Mouse (Mus musculus) activated CD4-positive, CD25-positive, alpha-beta regulatory T cell (primary cell): Measurements from ENCODE around the gene Cdk4. TPM values are rescaled to one million over a fixed set of nuclear protein-coding genes. Genes with fewer than 3 reads are reported as not detected.

ENCODE experiments used
- polyA plus RNA-seq, 2 experiments: library from polyadenylated mRNA; unstranded; fragments of 100-300 nt; shearing (Covaris generic); gene quantifications; one replicate each; pipeline ENCODE4 v1.2.1; 2017

Cdk4 gene
- polyA plus RNA-seq, result 100 to 1,000 TPM; 274 to 361 TPM

DNA sequence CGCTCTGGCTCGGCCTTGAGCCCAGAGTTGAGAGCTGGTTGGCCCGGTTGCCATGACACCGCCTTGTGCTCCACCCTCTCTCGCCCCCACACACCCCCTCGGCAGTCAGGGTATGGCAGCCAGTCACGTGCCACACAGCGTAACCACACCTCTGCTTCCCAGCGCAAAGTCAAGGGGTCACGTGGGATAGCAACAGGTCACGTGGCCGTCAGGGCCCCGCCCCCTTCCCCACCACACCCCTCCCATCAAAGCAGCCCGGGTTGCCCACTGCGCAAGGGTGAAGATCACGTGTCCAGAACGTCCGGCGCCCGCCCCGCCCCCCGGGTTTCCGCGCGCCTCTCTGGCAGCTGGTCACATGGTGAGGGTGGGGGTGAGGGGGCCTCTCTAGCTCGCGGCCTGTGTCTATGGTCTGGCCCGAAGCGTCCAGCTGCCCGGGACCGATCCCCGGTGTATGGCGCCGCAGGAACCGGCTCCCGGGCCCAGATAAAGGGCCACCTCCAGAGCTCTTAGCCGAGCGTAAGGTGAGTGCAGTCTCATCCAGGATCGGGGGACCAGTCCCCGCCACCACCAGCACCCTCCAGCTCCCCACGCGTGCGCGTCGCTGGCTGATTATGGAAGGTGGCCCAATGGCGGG lies at the start of gene Cdk4:
Cdk4 (plus strand) TSS at position 296 of the 634 bp plus-strand sequence.

DNA sequence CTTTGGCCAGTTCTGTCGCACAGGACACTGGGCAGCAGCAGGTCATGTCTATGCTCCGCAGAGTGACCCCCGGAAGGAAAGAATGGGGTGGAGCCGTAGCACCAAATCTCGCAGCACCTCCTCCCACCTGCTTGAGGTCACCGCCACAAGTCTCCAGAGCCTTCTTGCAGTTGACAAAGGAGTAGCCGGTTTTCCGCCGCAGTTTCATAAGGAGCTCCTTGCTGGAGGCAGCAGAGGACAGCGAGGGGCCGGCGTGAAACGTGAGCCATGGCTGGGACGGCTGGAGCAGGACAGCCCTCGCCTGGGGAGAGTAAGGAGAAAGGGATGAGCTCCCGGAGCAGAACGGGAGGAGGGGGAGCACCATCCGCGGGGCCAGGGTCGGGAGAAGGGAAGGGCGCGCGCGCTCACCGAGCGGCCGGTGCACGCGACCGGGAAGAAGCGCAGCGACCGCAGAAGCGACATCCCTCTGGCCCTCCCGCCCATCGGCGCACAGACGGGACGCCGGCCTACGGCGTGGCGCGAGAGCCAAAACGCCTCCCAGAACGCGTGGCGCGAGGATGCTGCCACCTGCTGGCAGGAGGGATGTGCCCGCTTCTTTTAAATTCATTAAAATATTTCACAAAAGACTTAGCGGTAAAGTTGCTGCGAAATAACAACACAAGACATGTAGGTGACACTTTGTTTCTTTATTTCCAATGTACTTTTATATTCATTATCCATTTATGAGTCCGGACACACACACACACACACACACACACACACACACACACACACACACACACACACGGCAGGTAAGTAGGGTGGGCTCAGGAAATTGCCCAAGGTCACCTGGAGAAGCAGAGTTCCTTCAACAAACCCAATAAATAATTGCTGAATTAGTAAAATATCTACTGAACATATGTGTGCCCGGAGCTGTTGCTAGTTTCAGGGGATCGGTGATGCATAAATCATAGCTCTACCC lies 32.7 kb upstream of the Cdk4 start, which contains the start of gene Tsfm:
Tsfm (minus strand) TSS at position 505 of the 961 bp plus-strand sequence.

DNA sequence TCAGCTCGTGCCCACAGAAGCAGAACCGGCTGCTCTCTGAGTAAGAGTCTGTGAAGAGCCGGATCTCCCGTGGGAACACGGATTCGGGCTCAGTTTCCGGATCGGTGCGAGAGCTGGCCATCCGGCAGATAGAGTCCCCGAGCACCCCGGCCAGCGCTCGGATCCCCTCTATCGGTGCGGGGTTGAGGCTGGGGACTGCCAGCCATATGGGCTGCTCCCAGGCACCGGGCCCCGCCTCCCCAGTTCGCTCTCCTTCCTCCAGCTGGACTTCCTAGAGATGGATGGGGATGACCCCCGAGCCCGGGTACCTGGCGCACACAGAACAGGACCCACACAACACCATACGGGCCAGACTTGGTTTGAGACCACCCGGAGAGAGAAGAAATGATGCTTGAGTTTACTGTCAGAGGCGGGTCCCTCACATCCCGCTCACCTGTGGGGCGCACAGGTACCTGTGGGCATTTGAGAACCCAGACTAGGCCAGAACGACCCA lies 22.0 kb upstream of the Cdk4 start, which contains the start of the genes Mettl1 and Eef1akmt3:
Mettl1 (plus strand) TSS at position 141 of the 493 bp plus-strand sequence.
Eef1akmt3 (minus strand) TSS at position 240 of the 493 bp plus-strand sequence.

DNA sequence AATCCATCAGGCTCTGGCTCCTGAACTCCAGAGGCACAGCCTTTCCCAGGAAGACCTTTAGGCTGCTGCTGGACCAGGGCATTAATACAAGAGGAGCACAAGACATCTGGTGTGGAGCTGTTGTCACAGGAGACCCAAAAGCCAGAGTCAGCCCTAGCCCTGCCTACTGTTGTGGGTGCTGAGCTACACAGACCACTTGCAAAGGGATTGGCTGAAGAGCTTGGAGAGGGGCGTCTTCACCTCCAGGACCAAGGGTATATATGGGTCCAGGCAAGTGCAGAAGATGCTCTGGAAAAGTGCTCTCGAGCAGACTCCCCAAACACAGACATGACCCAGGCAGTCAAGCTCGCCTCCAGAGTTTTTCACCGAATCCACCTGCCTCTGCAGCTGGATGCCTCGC lies 15.4 kb upstream of the Cdk4 start, which contains the start of gene Cyp27b1:
Cyp27b1 (plus strand) TSS at position 297 of the 400 bp plus-strand sequence.

DNA sequence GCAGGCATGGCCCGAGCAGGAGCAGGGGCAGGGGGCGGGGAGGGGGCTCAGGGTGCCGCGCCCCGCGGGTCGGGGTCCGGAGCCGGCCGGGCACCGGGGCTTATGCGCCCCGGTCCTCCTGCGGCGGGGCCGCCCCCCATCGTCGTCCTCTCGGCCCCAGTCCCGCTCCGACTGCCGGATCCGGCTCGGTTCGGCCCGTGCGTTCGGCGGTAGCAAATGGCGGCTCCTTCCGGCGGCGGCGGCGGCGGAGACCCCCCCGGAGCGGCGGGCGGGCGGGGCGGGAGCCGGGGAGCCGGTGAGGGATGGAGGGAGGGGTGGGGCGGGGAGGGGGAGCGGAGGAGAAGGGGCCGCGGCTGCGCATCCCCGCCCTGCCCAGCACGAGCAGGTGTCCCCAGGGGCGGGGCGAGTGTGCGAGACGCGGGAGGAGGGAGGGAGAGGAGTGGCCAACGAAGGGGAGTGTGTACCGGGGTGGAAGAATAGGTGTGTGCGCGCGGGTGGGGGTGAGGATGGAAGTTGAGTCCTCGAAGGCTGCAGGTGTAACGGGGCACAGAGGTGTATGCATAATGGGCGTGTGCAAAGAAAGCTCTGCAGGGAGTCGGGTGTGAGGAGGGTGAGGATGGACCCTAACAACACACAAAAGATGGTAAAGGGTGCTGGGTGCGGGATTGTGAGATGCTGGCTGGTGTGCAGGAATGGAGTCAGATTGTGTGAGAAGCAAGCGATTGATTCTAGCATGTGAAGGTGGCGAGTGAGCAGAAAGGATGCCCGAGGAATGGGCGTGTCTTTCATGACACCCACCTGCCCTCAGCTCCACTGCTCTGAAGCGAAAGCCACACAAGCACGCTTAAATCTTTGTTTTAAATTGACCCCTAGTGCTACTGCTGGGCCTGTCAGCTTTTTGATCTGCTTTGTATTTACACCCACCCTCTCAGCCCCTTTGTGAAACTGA lies 3.1 kb upstream of the Cdk4 start, which contains the start of gene March9:
March9 (minus strand) TSS at position 217 of the 949 bp plus-strand sequence.

DNA sequence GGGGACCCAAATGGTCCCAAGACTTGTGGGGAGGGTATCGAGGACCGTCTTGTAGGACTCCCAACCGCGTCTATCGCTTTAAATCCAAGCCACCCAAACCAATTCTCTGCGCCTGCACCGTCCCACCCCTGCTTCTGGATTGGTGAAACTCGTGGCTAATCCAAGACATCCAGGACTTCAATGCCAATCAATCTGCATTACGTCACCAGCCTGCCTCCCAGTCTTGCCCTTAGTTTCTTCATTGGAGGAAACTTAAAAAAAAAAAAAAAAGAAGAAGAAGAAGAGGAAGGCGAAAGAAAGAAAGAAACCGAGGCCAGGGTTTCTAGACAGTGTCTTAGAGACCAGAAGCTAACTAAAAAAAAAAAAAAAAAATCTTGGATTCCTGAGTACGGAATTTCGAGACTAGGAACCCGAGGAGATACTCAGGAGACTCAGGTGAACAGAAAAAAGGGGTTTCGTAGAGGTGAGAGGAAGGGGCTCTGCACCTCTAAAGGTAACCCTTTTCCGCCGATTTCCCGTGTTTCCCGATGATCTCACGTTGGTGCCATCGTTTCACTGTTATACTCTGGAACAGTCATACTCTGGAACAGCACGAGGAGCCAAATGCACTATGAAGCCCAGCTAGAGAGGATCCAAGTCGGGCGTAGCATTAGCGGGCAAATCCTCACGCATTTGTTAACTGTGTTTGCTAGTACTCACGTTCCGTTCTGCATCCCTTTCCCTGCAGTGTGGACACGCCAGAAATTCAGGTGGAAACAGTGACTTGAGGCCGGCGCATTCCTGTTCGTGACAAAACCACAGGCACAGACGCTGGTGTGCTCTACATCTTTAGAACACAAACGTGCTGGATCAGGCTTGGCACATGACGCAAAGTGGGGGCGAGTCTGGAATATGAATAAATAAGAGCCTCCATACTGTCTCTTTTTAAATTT lies 7.1 kb downstream of the Cdk4 start, which contains the start of gene Tspan31:
Tspan31 (minus strand) TSS at position 75 of the 932 bp plus-strand sequence.

DNA sequence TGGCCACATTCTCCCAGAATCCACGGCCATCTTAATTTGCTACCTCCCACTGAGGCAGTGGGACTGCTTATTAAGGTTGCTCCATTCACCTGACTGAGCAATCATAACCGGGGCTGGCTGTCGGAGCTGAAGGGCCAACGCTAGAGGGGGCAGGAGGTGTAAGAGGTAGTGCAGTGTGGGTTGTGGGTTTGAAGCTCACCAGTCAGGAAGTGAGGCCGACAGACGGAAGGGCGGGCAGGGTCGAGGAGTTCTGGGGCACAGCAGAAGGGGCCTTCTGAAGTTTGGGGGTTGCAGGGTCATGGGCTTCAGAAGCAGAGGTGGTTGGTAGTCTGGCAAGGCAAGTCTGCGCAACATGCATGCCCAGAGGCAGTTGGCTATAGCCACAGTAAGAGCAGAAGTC lies 11.7 kb downstream of the Cdk4 start, which contains the start of gene Agap2:
Agap2 (plus strand) TSS at position 205 of the 400 bp plus-strand sequence.

Other genes with a start within 250 kb of the Cdk4 start
- gene Atp23, start 162.2 kb upstream of the Cdk4 start, polyA plus RNA-seq, result 10 to 100 TPM; 16.9 to 19.5 TPM
- gene Ctdsp2, start 84.8 kb upstream of the Cdk4 start, polyA plus RNA-seq, result 10 to 100 TPM; 28.5 to 35.2 TPM
- gene Avil, start 62.8 kb upstream of the Cdk4 start, polyA plus RNA-seq, result under 1 TPM; 0.21 to 0.35 TPM
- 10 to 100 TPM; 48.9 to 53.1 TPM for gene Tsfm, start 32.7 kb upstream of the Cdk4 start, polyA plus RNA-seq
- 10 to 100 TPM; 13.3 to 24.3 TPM for gene Mettl1, start 22.1 kb upstream of the Cdk4 start, polyA plus RNA-seq
- under 1 TPM in 1 of 2 experiments, not detected in 1; 0.17 TPM for gene Eef1akmt3, start 22.0 kb upstream of the Cdk4 start, polyA plus RNA-seq
- gene Cyp27b1, start 15.3 kb upstream of the Cdk4 start, polyA plus RNA-seq, result not detected
- gene March9, start 3.4 kb upstream of the Cdk4 start, polyA plus RNA-seq, result 1 to 10 TPM; 1.2 to 2.0 TPM
- 10 to 100 TPM; 75.9 to 85.8 TPM for gene Tspan31, start 6.7 kb downstream of the Cdk4 start, polyA plus RNA-seq
- 10 to 100 TPM; 26.8 to 27.8 TPM for gene Agap2, start 11.8 kb downstream of the Cdk4 start, polyA plus RNA-seq
- gene Os9, start 57.6 kb downstream of the Cdk4 start, polyA plus RNA-seq, result 100 to 1,000 TPM in 1 of 2 experiments, 10 to 100 TPM in 1; 79.4 to 157 TPM
- gene B4galnt1, start 101.7 kb downstream of the Cdk4 start, polyA plus RNA-seq, result 100 to 1,000 TPM; 428 to 622 TPM
- 1 to 10 TPM; 3.8 to 5.6 TPM for gene Slc26a10, start 117.1 kb downstream of the Cdk4 start, polyA plus RNA-seq
- under 1 TPM; 0.39 to 0.73 TPM for gene Arhgef25, start 126.5 kb downstream of the Cdk4 start, polyA plus RNA-seq
- 100 to 1,000 TPM in 1 of 2 experiments, 10 to 100 TPM in 1; 75.0 to 110 TPM for gene Dtx3, start 132.2 kb downstream of the Cdk4 start, polyA plus RNA-seq
- 10 to 100 TPM; 25.1 to 33.8 TPM for gene Pip4k2c, start 148.1 kb downstream of the Cdk4 start, polyA plus RNA-seq
- gene Kif5a, start 199.8 kb downstream of the Cdk4 start, polyA plus RNA-seq, result under 1 TPM; 0.24 to 0.41 TPM
- gene Dctn2, start 202.8 kb downstream of the Cdk4 start, polyA plus RNA-seq, result 100 to 1,000 TPM; 105 to 114 TPM
- 10 to 100 TPM; 11.3 to 15.3 TPM for gene Mbd6, start 225.5 kb downstream of the Cdk4 start, polyA plus RNA-seq
- gene Mars, start 248.3 kb downstream of the Cdk4 start, polyA plus RNA-seq, result 10 to 100 TPM; 57.3 to 63.3 TPM